Mouse (Mus musculus) spleen, adult 2 months (tissue): ENCODE data around the gene Slc30a4.

Experiments
- CTCF ChIP-seq: fragments of 200-500 bp; IDR thresholded peaks from 2 replicates; pipeline ENCODE4 v1.5.1; 2011; ENCODE audit warnings: mild to moderate bottlenecking, inconsistent platforms; ENCODE audit not compliant: insufficient read depth, insufficient read length, insufficient replicate concordance; ENCODE audit errors: extremely low read depth
- POLR2A ChIP-seq: fragments of 200-500 bp; IDR thresholded peaks from 2 replicates; pipeline ENCODE4 v1.6.1; 2011; ENCODE audit warnings: low read depth, low read length, inconsistent platforms

- TF ChIP-seq CTCF (no peak), POLR2A (no peak)
These were observed 12.8 kb upstream of the Slc30a4 start for GRCm38 (mm10) chr2:122715148-122715692.
